Mouse (Mus musculus): ENCODE data around the gene Rbm20.

Rbm20 gene

DNA sequence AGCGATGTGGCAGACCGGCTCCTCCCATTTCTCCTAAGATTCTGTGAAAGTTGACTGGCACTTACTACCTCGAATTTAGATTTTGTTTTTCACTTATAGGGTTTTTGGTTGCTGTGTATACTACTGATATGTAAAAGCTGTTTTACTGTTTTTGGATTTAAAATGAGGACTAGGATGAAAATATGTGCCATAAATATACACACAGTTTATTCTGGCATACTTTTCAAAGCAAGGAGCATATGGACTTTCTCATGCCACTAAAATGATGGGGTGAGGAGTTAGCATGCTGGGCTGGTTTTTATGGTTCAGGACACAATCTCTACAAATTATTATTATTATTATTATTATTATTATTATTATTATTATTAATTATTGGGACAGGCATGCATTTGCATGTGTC is 133.5 kb downstream of the Rbm20 start:
- no peak for DNase-seq (ENCODE audit: low spot score)

DNA sequence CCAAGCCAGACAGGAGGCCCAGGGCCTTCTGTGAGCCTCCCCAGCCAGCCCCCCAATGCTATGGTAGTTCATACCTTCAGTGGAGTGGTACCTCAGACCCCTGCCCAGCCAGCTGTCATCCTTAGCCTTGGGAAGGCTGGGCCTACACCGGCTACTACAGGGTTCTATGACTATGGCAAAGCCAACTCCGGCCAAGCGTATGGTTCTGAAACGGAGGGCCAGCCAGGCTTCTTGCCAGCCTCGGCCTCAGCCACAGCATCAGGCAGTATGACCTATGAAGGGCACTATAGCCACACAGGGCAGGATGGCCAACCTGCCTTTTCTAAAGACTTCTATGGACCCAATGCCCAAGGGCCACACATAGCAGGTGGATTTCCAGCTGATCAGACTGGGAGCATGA is 136.5 kb downstream of the Rbm20 start:
- DNase-seq (ENCODE audit: low spot score) = no peak

DNA sequence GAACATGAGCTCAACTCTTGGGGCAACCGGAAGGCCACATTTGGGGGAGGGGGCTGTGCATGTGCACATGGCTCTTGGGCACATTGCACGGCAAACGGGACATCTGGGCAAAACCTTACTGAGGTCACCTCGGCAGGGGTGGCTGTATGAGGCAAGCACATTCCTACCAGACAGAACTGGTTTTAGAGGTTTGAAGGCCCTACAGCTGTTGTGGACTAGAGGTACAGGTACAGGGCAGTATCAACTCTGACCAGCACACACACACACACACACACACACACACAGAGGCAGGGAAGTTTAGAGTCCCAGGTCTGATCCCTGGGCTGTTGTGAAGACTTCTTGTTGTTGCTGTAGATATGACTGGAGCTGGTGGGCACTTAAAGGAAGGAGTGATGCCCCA is 138.6 kb downstream of the Rbm20 start:
- DNase-seq (ENCODE audit: low spot score) = no peak

DNA sequence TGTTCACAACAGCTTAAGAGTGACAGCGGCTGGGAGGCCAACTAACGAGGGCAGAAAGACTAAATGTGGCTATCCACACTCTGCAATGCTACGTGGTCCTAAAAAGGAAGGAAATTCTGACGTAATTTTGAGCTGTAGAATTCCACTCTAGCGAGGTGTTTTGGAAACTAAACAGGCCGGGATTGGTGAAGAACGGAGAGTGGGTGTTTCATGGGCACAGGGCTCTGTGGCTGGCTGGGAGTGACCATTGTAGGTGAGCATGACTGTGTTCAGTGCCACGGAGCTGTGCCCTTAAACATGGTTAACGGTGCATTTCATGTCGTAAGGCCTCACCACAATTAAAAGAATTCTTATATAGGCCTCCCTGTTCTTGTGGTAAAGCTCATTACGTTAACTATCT is 139.1 kb downstream of the Rbm20 start:
- DNase-seq (ENCODE audit: low spot score) = no peak

DNA sequence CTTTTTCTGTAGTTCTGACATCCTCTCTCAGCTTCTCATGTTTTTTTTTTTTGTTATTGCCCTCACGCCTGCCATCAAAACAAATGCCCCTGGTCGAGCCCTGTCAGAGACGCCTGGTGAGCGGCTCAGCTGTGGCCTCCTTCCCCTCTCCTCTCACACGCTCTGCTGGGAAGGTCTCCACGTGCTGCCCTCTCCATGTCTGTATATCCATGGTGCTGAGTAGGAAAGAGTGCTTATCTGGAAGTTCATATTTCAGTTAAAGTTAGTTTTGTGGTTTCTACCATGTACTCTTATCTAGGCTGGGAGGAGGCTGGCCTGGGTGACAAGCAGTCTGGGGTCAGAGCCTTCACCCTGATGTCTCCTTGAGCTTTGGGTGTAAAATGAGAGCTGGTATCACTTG is 142.2 kb downstream of the Rbm20 start:
- no peak for DNase-seq (ENCODE audit: low spot score)

DNA sequence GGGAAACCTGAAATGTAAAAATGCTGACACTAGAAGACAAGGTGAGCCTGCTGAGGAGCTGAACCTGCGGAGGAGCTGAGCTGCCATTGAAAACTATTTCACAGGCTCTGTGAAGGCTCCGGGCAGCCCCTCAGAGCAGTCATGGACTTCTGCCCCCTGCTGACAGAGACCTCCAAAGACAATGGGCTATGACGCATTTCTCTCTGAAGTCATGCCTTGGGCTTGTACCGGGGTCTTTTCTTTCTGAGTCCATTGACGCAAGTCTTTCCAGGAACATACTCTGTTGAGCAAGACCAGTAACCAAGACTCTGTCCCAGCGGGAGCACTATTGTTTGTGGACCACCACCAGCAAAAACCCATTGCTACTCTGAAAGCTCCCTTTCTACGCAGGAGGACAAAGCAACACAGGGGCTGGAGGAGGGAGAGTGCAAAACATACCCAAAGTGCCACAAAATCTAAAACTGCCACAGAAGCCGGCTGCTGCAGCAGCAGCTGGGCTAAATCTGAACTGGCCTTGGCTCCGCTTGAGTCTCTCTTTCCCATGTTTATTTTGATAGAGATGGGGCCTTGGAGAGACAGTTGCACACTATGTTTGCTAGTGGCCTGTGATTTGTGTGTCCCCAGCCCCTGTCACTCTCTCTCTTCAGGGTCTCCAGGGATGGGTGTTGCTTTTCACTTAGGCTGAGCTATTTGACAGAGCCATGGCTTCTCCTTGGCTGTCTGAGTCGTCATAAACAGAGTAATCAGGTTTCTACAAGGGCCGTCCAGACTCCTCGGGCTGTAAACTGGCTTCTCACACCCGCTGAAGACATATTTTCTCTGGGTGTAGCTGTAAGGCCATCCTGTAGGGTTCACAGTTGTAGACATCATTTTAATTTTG is 144.4 kb downstream of the Rbm20 start:
- DNase-seq (ENCODE audit: low spot score) = no peak

DNA sequence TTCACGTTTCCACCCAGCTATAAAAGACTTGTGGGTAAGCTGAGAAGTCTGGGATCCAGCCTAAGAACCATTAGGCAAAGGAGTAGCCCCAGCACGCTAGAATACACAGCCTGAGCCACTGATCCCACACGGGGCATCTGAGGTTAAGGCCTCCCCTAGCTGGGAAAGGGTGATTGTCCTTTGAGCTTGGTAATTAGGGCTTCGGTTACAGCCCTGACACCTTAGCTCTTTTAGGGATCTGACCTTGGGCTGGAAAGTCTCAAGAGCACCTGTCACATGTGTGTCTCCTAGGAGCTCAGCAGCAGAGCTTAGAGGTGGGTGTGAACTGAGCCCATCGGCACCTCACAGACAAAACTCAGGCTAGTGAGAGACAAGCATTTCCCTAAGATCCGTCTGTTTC is 146.7 kb downstream of the Rbm20 start:
- no peak for DNase-seq (ENCODE audit: low spot score)

DNA sequence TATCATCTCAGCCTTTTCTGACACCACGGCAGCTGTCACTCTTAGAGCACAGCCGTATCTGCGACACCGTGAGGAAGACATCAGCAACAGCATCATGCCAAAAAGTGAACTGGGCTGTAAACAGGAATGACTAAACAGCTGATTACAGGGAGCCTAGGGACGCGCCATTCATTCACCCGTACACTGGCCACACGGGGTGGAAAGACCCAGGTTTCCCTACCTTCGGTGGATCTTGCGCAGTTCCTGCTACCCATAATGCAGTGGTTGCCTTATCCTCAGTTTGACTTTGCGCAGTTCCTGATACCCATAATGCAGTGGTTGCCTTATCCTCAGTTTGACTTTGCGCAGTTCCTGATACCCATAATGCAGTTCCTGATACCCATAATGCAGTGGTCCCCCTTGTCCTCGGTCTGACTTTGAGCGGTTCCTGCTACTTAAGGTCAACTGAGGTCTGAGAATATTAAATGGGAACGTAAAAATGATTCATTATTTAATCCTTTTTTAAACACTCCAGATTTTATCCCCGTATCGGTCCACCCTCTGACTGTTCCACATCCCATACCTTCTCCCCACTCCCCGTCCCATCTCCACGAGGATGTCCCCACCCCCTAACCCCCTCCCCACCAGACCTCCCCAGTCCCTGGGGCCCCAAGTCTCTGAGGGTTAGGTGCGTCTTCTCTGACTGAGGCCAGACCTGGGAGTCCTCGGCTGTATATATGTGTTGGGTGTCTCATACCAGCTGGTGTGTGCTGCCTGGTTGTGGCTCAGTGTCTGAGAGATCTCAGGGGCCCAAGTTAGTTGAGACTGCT is 148.0 kb downstream of the Rbm20 start:
- DNase-seq (ENCODE audit: low spot score) = no peak

DNA sequence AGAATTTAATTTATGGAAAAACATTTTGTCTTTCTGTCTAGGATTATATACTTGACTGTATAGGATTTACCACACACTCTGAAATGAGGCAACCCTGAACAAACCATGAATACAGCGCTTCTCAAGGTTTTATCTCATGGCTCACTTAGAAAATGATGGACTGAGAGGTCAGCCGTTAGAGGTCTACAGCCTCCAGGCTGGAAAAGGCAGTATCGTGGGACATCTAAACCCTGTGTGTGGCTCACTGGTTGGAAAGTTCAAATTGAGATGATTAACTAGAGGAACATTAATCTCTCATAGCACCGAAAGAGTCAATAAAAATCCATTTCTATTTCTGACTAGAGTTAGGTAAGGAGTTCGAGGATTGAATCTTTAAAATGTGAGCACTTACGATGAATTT is 152.9 kb downstream of the Rbm20 start:
- DNase-seq (ENCODE audit: low spot score) = no peak

DNA sequence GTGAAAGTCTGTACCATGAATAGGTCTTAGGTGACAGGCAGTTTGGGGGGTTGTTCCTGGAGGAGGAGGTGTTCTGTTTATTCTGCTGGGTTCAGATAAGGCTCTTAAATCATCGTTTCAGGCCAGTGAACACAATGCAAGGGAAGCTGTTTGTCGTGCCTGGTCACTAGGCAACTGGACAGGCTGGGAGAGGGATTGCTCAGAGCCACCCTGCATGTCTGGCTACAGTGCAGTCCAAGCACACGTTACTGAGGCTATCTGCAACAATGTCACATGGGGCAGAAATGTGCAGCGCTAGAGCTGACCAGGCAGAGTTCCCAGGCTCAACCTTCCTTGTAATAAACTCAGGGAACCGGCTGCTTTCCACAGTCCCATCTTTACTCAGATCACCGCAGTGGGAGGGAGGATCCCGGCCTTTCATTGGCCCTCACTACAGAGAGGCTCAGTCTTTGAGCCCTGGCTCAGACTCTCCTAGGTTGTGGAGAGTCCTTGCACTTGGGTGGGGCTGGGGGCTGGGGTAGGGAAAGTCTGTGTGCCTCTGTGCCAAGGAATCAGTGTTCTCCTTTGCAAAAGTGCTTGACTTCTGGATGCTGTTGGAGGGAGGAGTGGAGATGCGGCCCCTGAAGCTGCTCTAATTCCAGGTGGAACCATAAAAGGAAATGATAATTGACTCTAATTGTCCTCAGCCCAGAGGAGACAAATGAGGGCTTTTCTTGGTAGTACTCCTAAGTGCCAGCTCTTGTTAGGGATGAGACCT is 153.5 kb downstream of the Rbm20 start:
- peak; percentile 74 for DNase-seq (ENCODE audit: low spot score)

DNA sequence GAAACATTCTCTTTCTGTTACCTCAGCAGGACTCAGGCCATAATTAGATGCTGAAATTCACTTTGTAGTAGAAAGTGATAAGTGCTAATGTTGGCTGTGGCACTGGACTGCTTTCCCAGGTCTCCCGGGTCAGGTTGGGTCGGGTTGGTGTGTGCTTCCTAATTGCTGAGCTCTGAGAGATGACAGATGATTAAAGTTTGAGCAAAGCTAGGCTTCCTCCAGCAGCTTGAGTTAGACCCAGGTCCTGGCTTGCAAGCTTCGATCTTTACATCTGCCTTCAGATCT is 154.0 kb downstream of the Rbm20 start:
- no peak for DNase-seq (ENCODE audit: low spot score)

DNA sequence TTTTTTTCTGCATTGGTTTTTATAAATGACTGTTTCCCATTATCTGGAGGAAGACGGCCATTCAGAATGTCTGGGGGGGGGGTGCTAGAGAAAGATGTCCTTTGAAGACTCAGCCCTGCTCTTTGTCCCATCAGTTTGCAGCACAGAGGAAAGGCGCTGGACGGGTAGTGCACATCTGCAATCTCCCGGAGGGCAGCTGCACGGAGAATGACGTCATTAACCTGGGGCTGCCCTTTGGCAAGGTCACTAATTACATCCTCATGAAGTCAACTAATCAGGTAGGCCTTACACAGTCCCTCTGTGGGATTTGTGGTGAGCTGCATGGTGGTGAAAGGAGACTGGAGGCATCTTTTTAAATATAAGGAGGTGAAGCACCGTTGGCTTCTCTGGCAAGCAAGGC is 155.4 kb downstream of the Rbm20 start:
- DNase-seq (ENCODE audit: low spot score) = no peak

DNA sequence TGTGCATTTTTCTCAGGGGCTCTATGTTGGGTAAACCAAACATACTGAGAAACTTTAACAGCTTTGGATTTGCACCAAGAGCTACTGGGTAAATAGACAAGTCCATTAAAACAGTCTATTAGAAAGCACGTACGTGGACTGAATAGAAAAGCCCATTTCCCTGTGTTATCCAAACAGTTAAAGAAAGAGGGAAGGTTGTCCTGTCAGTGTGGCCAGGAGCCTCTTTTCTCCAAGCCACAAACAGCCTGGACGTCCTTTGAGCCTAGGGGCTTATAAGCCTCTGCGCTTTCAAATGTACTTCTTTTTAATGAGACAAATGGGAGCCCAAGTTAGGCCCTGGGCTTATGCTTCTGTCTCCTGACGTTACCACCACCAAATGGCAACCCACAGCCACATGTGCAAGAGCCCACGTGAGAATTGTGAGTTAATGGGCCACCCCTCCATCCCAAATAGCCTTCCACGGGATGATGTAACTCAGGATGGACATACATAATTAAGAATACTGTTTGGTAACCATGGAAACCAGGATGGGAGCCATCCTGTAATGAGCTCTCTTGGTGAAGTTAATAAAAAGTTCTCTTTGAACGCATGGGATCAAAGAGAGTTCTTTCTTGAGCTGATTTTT is 156.8 kb downstream of the Rbm20 start:
- no peak for DNase-seq (ENCODE audit: low spot score)

DNA sequence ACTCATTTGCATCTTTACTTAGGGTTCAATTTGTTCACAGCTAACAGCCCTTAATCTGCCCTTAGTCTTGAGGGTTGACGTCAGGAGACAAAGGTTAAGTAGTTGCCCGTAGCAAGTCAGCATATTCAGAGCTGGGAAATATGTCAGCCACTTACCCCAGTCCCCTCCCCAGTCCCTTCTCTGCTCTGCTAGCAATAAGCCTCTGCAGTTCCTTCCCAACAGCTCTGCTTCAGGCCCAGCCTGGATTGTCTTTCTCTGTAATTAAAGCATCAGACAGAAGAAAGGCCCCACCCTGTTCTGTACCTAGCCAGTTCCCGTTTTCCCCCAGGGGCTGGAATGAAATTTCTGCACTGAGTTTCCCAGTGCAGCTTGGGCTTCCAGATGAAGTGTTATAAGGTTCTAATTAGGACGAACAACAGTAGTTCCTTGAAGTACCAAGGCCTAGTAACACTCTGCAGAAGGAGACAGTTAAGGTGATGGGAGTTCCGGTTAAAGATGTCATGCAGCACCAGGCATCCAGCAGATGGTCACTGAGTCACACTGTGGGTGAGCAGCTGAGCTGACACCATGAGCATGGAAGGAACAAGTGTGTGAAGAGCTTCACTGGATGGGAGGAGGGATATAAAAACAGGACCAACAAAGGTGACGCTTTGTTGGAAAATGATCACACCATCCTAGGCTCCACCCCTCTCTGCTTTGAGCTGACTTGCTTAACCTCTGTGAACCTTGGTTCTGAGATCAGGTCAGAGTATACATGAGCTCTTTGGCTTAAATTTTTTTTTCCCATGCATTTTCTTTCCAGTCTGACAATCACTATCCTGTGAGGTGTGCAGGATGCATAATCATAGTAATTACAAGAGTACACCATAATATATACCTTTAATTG is 159.7 kb downstream of the Rbm20 start:
- no peak for DNase-seq (ENCODE audit: low spot score)

DNA sequence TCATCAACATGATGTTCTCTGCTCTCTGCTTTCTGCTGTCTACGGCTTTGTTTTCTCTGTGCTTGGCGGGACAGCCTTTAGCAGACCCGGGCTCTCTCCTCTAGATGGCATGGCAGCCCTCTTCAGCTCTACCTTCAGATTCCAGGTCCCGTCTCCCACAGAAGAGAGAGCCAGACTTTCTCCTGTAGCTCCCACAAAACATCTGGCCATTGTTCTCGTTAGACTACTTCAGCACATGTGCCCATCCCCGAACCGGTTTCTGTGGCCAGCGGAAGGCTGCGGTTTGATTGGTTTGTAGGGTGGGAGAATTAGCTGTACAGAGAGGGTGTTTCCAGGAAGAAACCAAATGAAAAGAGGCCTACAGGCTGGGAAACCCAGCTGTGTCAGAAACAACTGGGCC is 161.7 kb downstream of the Rbm20 start:
- no peak for DNase-seq (ENCODE audit: low spot score)

DNA sequence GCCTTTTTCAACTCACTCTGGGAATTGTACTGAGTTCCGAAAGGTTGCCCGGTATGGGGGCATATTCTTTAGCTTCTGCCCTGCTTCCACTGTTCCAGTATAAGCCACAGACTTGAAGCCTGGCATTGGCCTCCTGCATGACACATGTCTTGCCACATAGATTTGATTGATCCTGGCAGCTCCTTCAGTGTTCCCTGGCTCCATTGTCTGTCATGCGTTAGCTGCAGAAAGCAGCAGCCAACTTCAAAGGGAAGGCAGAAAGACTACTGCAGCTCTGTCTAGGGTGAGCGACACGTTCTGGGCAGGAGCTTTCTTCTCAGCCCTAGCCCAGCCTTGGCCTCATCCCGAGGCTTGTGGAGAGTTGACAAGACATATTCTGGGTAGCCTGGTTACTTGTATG is 162.7 kb downstream of the Rbm20 start:
- no peak for DNase-seq (ENCODE audit: low spot score)

DNA sequence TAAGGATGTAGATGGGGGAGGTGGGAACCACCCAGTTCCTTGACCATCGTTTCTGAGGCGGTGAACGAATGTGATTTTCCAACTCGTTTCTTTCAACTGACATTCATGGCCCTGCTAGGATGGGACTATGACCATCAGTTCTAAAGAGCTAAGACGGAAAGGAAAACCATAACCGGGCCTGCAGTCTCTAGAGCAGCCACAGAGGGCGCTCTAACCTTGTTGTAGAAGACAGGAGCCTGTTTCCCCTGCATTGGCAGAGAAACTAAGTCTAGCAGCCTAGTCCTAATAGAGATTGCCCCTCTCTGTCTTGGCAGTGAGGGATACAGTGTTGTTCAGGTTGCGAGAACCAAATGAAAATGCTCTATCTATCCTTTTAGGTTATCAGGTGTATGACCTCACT is 164.8 kb downstream of the Rbm20 start:
- DNase-seq (ENCODE audit: low spot score) = peak; percentile 58

DNA sequence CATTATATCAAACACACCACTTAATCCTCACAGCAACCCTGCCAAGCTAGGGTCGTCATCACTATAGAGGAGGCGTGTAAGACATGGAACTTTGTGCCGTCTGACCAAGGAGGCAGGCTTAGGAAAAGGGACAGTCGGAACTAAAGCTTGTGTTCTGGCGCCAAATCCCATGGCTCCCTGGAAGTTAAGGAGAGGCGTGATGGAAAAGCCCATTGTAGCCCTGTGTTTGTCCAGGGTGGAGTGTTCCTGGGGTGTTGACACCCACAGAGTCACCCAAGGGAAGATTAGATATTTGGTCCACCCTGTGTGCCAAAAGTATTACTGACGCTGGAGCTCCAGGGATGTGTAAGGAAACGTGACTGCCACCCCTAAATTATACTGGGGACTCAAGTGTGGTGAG is 166.9 kb downstream of the Rbm20 start:
- no peak for DNase-seq (ENCODE audit: low spot score)

DNA sequence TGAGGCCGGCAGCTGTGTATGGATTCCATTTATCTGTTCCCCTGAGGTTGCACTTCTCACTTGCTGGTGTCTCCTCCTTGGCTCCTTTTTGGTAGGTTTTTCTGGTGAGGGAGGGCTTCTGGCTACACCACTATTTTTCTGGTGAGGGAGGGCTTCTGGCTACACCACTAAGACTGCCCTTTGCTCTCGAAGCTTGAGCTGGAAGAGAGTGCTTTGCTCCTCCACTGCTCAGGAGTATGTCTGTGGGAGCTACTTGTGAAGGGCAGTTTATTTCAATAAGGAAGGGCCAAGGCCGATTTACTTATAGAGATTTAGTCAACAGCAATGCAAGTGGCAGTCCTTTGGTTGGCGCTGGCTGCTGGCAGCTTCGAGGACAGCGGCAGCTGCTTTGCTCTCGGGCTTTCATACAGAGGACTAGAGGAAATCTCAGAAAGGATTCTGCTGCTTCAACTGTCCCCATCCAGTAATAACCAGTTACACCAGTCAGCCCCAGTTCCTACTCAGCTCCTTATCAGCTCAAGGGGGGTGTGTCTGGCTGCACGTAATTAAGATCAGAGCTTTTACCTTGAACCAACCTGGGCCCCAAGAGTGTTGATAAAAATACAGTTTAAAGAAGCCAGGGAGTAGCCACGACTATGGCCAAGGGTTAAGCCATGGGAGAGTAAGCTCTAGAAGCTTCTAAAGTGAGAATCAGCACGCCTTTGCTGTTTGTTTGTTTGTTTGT is 171.3 kb downstream of the Rbm20 start:
- no peak for DNase-seq (ENCODE audit: low spot score)

DNA sequence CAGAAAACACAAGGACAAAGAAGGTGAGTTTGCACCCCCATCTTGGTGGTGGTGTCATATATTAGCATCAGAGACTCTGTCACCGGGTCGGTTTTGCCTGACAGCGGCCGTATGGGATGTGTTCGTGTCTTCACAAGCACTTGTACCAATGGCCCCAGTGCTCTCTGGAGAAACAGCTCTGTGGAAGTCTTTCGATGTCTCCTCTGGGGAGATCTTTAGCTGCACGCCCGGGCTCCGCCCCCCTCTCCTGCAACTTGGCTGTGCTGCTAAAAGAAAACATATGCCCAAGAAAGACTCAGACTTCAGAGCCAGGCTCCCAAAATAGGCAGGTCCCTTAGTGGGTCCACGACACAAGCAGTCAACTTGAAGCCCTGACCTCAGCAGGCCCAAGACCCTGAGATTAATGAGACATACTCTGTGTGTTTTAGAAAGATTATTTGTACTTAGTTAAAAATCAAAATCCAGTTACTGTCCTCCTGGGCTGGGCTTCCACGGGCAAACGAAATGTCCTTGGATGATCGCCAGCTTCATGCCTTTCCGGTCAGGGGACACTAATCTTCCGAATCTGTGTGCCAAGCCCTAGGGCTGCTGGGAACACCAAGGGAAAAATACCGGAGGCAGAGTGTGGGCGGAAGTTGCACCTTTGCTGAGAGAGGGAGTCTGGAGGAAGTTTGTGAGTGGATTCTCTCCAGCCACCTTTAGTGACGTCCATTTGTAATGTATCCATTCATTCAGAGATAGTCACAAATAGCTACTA is 173.2 kb downstream of the Rbm20 start:
- peak; percentile 87 for DNase-seq (ENCODE audit: low spot score)
